Mouse (Mus musculus): ENCODE results near the gene Ppp1r32.

Gene Ppp1r32

DNA sequence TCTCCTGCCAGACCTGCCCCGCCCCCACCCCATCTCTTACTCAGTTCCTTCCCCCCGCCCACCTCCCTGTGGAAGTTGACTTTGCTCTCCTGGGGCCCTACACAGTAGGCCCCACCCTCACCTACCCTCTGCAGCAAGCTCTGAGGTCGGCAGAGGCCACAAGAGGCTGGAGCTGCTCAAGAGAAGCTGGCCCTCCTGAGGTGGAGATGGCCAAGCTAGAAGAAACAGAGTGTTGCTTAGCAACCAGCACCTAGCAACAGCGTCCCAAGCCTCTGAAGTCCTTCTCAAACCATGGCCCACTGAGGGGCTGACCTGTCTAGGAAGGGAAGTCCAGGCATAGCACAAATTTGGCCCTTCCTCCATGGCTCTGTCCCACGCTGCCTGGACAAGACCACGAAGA is at the start of gene Ppp1r32:
Ppp1r32 (minus strand) TSS at position 226 of the 400 bp plus-strand sequence.
- no peak for DNase-seq

DNA sequence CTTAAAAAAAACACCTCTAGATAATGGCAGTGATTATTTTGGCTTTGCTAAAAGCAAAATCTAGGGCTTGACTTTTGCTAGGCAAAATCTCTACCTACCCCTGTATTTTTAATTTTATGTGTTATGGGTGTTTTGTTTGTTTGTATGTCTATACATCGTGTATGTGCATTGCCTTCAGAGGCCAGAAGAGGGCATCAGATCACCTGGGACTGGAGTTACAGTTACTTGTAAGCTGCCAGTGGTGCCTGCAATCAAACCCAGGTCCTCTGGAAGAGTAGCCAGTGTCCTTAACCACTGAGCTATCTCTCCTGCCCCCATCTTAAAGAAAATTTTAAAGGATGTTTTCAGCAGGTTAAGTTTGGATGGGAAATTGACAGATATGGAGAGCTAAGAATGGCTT is 47.4 kb upstream of the Ppp1r32 start:
- DNase-seq: no peak

DNA sequence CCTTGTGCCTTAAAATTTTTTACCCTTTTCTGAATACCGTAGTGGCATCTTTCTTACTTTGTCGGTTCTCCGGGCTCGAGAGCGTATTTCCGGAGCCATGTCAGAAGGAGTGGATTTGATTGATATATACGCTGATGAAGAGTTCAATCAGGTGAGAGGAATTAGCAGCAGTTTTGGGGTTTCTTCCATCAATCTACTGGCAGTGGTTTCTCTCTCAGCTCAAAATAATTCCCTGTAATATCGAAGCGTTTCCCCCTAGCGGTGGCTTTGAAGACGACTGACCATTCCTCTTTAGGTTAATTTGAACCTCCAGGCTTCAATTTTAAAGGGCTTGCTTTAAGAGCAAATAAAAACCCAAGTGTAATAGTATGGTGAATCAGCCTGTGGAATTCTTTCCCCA is 43.2 kb upstream of the Ppp1r32 start, which contains the start of gene Sdhaf2:
Sdhaf2 (minus strand) TSS at position 233 of the 400 bp plus-strand sequence.
- no peak for DNase-seq

DNA sequence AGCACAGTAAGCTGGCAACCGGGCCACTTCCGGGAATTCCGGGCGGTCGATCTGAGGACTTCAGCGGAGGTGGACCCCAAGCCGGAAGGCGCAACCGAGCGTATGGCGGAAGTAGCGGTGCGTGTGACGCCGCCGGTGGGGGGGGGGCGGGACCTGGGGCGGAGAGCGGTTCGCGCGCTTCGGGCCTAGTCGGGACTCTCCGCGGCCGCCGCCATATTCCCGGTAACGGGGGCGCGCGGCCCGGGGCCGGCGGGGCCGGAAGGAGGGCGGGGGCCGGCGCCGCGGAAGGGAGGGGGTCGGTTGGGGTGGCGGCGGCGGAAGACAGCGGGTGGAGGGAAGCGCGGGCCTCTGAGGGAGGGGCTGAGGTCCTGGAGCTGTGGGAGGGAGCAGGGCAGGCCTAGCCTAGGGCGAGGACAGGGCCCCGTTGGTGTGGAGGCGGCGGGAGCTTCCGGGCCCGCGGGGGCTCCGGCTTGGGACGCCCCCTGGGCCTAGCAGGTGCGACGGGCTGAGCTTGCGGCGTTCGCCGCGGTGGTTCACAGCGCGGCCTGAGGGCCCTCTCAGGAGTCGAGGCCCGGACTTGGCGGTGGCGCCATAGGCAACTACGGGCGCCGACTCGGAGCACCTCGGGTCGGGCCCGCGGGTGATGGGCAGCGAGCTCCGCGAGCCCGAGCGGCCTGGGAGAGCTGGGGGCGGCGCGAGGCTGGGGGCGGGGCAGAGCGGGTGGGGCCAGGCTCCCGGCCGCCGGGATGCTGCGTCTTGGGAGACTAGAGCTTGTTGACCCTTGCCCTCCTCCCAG is 42.6 kb upstream of the Ppp1r32 start, which contains the start of gene Cpsf7:
Cpsf7 (plus strand) TSS at position 161 of the 796 bp plus-strand sequence.
- DNase-seq: peak; percentile 92

DNA sequence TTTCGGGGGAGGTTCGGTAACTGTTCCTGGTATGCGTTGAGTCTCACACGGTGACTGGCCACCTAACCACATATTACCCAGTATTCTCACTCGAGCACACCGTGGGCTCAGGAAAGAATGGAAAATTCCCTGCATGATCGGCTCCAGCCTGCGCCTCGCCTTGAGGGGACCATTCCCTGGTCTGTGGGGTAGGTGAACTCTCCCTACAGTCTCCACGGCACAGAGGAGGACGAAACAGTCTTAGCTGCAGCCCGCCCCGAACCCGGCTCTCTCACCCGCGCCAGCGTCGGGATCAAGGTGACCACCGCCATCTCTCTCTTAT is 42.0 kb upstream of the Ppp1r32 start:
- DNase-seq: no peak

DNA sequence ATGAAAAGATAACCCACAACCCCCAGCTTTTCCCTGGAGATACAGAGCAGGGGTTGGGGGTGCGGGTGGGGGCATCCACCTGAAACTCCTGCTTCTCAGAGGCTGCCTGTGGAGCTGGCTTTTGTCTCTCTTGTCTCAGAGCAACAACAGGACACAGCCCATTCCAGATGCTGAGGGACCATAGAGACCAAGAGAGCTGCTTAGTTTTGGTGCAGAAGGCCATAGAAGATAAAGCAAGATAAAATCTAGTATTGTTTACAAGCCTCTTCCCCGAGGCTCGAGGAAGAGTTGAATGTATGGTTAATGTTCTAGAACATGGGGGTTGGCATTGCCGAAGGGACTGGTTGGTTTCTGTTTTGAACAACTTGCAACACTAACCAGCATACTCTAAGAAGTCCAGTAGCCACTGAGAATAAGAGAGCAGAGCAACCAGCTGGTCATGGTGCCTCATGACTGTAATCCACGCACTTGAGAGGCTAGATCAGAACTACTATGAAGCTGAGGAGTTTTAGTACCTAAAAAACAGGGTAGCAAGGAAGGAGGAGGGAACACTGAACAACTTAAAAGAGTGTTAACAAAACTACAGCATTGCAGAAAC is 40.9 kb upstream of the Ppp1r32 start:
- DNase-seq: no peak

DNA sequence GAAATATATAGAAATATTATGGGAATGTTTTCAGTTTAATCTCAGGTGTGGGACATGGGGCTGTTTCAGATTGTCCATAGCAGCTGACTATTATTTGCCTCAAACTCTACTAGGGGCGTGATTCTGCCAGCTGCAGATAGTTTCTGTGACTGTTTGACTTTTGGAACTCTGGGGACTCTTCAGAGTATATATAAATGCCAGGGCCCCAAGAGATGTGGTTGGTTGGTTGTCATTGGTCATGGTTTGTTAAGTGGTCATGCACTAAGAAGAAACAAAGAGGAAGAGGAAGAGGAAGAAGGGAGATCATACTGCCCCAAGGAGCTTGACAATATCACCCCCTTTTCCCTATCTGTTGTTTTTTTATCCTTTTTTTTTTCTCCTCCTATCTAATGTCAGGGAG is 39.2 kb upstream of the Ppp1r32 start:
- no peak for DNase-seq

DNA sequence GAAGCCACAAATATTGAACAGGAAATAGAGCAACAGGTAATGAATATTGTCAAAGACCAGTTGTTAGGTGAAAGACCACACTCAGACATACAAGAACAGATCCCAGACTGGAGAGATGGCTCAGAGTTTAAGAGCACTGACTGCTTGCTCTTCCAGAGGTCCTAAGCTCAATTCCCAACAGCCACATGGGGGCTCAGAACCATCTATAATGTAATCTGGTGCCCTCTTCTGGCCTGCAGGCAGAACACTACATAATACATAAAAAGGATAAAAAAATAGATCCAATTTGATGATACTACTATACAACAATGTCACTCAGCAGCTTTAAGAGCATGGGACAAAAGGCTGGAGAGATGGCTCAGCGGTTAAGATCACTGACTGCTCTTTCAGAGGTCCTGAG is 37.6 kb upstream of the Ppp1r32 start:
- DNase-seq: peak; percentile 24

DNA sequence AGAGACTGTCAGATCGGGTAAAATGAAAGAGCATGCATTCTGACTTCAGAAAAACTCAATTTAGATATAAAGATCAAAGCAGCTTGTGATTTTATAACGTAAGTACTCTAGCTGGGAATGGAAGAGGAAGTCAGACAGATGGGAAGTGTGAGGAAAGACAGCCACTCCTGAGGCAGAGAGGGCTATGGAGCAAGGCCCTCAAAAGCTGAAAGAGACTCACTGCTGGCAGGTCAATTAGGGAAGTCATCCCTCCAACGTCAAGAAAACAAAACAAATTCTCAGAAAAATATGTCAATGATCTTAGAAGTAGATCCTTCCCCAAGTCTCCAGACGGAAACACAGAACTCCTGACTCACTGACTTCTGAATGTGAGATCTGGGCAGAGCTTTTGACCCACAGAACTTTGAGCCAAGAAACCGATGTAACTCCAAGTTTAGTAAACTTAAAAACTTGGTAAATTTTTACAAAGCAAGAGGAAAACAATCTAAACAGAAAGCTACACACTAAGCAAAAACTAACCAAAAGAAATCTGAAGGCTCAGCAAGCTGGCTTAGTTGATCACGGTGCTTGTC is 28.1 kb upstream of the Ppp1r32 start:
- peak; percentile 40 for DNase-seq

DNA sequence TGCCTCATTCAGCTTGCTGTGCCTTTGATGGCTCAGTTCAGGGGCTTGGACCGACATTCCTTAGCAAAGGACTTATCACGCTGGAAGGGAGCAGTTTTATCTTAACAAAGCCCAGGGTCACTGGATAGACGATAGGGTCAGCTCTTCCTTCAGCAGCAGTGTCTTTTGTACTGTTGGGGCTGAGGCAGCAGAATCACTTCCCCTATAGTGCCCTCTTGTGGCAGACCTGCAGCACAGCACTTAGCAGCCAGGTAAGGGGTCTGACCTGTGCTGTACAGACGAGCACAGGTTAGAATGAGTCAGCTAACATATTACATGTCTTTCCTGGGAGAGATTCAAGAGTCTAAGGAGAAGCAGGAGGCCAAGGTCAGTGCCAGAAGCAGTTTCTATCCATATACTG is 19.8 kb upstream of the Ppp1r32 start:
- DNase-seq: peak; percentile 40

DNA sequence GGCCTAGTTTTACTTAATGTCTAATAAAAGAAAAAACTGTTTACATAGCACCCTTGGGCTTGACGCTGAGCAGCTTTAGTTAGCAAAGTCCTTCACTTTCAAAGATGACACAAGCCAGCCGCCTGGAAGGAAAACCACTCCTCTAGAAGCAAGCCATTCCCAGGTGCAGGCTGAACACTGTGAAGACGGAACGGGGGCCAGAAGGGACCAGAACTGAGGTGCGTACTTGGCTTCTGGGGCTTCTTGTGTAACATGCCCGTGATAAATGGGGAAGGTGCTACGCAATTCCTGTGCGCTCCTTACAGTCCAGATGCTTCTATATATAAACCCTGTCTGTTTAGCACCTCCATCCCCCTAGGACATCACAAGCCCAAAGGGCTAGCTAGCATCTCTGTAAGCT is 17.9 kb upstream of the Ppp1r32 start:
- DNase-seq: no peak

DNA sequence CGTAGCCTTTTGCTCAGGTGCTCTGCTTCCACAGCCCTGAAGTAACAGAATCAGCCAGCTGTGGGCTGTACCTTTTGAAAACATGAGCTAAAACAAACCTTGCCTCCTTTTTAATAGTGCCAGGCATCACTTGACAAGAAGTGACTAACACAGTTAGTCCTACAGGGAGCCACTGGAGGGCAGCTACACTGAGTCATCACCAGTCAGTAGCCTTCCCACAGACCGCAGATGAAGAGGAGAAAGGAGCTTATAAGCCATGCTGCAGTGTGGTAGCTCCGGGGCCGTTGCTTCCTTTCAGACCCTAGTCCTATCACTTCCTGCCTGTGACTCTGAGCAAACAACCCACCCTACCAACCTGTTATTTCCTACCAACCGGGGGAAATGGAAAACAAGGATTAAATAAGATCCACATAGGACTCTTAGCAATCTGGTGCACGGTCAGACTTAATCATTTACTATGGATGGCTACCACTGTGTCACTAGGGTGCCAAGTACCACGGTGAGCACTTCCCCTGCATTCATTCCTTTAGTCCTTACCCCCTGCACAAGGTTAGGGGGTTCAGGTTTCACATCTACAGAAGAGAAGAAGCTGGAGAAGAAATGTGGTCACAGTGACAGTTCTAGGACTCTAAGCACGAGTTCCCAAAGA is 14.9 kb upstream of the Ppp1r32 start:
- DNase-seq: no peak

DNA sequence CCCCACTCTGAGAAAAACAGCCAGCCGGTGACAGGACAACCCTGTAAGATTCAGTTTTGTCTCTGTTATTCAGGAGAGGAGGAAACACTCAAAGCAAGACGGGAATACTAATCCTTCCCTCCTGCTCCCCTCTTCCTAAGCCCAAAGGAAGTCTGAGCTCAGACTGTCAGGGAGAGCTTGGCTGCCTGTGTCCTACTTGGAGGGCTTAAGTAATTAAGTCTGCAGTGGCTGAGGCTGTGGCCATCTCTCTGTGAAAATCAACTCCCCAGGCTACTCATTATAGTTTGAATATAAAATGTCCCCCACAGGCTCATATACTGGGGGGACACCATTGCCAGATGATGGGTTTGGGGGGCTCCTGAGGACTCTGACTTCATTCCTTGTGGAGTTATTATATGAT is 14.2 kb upstream of the Ppp1r32 start:
- DNase-seq: no peak

DNA sequence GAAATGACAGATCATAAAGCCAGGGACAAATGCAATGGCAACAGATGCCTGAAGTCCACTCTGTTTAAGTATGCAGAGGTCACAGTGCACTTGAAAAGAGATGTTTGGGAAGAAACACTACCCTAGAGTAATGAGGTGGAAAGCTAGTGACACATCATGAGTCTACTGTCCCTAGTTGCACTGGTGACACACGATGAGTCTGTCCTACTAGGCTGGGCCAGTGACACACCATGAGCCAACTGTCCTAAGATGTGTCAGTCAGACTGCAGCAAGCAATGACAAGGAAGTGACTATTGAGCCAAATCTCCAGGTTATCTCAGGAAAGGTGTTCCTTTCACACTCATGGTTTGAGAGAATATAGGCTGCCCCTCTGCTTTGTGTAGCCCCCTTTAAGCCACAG is 12.9 kb upstream of the Ppp1r32 start:
- no peak for DNase-seq

DNA sequence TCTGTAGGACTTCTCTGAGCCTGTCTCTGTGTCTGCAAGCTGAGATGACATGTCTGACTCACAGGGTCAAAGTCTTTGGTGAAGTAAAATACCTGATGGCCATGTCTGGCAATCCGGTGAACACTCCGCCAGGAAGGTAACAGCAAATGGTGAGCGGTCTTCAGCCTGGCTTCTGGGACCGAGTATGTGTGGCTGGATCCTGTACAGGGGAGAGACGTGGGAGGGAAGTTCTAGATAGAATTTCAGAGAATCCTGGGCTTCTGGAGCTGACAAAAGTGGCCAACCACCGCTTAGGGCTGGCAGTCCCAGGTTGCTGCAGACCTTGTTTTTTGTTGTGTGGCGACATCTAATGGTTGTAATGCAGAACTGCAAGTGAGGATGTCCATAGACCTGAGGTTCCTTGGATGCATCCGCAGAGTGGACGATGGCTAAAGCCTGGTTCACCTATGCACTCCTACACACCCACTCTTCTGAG is 3.6 kb upstream of the Ppp1r32 start:
- DNase-seq: peak; percentile 75

DNA sequence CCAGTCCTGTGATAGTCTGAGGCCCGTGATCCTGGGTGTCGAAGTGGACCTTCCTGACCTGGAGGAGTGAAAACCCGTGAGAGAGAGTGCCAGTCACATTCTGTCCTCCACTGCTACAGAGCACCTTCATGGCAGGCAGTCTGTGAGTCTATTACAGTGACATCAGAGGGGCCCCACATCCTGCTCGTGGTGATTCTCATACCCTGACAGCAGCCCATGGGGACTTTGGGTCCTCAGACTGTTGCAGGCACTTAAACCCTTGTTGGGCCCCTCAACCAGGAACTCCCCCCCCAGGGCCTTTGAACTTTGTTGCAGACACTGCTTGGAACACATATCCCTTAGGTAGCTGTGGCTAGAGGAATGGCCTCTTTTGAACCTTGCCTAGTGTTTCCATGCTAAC is 3.2 kb downstream of the Ppp1r32 start:
- no peak for DNase-seq

DNA sequence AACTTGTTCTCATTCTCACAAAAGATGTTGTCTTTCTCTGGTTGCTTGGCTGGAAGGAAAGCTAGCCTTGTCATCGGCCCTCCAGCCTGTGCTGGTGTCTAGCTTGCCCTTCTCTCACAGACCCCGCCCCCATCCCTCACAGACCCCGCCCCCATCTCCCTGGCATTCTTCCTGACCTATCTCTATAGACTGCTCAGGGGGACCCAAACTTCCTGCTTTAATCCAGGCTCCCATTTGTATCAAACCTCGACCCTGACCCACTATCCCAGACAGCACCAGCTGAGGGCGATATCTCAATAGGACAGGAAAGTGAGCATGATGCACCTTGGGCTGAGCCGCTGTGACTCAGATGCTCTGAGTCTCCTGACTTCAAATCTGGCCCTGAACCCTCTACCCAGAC is 8.9 kb downstream of the Ppp1r32 start:
- no peak for DNase-seq

DNA sequence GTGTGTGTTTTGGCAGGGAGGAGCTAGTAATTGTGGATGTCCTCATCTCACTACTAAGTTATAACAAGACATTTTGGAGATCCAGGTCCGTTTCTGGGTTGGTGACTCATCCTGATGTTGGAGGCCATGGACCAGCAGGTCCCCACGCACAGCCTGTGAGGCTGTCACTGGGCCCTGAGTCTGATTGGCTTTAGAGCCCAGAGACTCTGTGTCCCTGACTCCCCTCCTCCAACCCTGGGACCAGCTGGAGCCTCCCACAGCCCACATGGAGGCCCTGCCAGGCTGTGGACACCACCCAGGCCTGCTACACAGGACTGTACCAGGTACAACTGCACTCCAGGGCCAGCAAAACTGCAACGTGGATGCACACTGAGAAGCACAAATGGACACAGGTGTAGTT is 9.8 kb downstream of the Ppp1r32 start:
- no peak for DNase-seq

DNA sequence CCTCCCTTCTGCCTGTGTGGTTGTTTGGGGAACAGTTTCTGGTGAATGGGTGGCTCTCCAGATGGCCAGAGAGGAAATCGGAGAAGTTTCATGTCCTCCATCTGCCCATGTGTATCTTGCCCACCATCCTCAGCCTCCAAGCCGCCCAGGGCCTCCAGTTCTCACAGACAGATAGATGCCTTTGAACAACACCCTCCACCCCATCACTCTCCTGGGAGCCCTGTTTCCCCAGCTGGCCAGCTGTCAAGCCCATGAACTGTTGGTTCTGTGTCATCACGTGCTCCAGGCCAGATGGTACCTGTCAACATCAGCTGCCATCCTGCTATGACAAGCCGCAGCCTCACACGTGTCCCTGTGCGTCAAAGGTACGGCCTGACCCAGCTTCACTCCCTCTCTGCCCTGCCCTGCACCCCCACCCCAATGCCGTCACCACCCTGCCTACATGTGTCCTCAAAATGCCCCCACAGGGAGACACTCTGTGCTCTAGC is 13.5 kb downstream of the Ppp1r32 start:
- no peak for DNase-seq

DNA sequence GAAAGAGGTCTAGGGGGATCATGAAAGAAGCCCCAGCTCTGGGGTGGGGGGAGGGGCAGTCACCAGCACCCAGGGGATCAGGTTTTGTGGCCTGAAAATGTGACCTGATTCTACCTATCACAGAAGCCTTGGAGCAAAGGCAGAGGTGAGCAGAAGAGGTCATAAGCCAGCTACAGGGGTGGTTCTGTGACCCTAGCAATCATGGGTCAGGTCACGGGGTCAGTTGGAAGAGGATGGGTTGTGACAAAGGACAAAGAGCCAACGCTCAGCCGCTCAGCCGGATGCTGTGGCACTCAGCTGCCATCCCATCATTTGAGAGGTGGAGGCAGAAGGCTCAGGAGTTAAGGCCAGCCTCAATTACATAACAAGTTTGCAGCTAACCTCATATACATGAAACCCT is 18.3 kb downstream of the Ppp1r32 start:
- DNase-seq: no peak

DNA sequence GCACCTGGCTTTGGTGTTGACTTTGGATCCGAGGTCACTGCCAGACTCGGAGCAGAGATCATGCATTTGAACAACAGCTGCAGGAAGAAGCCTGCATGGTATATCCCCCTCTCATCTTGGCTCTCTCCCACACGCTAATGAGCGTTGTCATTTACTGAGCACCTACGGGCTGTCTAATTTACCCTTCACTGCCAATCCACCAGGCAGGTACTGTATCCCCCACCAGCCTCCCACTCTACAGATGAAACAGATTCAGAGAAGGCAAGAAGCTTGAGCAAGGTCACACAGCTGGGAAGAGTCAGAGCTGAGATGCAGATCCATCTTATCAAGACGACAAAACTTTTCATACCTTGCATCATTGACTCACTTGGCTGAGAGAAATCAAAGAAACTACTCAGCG is 21.1 kb downstream of the Ppp1r32 start:
- no peak for DNase-seq

DNA sequence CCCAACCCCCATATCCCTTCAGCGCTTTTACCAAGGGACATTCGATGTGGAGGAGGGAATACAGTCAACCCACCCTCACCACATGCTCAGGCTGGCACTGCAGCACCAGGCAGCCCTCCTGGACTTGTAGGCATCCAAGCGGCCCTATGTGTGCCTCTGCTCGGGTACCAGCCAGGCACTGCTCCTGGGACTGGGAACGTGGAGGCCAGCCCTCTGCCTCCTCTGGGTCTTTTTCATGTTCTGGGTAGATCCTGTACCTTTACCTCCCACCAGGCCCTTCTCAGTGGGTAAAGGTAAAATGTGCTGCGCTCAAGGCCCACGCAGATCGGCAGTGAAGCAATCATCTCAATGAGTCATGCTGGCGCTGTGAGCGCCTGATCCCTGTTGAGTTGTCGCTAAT is 22.8 kb downstream of the Ppp1r32 start:
- no peak for DNase-seq

DNA sequence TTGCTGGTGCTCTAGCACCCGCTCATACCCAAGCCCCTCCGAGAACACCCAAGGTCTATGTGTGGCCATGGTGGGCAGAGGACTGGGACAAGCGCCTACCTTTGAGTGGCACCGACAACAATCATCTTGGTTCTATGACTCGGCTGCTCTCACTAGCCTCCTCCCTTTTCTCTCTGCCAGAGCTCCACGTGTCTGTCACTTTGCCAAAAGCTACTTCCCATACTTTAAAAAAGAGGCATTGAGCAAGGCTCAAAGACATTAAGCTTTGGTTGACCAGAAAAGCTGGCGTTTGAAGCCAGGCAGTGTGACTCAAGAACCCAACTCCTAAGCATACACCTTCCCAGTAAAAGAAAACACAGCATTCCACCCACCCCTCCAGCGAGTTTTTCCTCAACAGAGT is 24.6 kb downstream of the Ppp1r32 start:
- DNase-seq: peak; percentile 44

DNA sequence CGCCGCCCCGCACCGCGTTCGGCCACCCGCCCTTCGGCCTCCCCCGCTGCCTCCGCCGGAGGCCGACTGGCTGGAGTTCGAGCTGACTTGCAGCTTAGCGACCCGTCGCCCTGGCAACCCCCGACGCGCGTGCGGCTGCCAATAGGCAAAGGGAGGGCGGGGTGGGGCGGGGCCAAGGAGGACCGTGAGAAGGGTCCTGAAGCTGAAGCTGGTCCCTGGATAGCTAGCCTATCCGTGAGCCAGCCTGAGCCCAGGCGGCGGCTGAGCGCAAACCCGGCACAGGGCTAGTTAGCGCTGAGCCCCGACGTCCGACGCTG is 25.3 kb downstream of the Ppp1r32 start:
- DNase-seq: peak; percentile 28
